Mouse (Mus musculus): ENCODE data around the gene Nol9. TPM values are rescaled to one million over a fixed set of nuclear protein-coding genes. Genes with fewer than 3 reads are reported as not detected.
A peak's percentile ranks its signal among the peaks of the same experiment; 100 is the strongest.

The Nol9 gene
- total and polyA plus RNA-seq, 2 experiments from 2014 or later: 19.0 to 22.5 TPM

DNA sequence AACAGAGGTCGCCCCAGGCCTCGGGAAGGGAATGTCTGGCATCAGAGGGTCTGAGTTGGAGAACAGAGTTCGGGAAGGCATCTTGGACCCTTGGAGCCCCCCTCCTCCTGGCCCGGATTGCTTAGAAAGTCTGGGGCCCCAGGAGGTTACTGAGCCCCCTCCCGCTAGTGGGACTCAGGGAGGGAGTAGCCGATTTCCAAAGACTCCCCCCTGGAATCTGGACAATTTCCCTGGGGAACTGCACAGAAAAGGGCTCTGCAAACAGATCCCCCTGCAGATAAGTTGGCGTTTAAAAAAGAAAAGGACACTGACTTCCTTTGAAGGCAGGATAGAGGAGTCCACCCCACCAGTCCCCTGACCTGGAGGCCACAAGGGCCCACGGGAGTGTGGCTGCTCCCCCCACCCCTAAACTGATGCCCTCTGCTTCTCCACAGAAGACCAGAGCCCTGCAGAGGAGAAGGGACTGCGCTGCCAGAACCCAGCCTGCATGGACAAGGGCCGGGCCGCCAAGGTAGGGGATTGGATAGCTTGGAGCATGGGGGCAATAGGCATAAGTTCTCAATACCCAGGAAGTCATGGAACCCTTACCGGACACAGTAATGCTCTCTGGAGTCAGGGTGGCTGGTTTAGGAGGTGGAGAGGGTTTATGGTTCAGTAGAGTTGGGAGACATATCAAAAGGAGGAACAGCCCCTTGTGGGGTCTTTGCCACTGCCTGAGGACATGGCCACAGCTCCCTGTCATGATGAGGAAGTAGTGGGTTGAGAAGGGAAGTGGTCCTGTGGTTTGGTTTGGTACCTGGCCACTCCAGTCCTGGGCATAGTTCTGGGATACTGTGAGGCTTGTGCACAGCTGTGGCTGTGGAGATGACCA is 48.3 kb downstream of the Nol9 start:
- Histone ChIP-seq H3K9me3 (ENCODE audit: low read length) (no peaks in the 10 kb centered on the region), H3K27ac (ENCODE audit: low read depth, low read length) (no peak overlapping the region; the same call in 1 of the 2 replicates), H3K36me3 (ENCODE audit: insufficient read depth, low read length) (no peaks in the 10 kb centered on the region), H3K9ac (replicated peaks; ENCODE audit: low read length, poor library complexity, severe bottlenecking) (peak overlapping the region; percentile 85), H3K4me3 (ENCODE audit: low read depth, low read length) (peak overlapping the region; percentile 61), H3K4me1 (ENCODE audit: insufficient read depth, low read length) (peaks cover 14% of the 10 kb centered on the region; the same call in 1 of the 2 replicates), H3K4me2 (ENCODE audit: low read depth, low read length, poor library complexity, severe bottlenecking) (peak overlapping the region; percentile 87), H3K27me3 (ENCODE audit: insufficient read depth, low read length) (no peaks in the 10 kb centered on the region)
- no peak for TF ChIP-seq CTCF (IDR thresholded peaks at IDR 0.05)
- WGBS: 4% methylated on average over 12 of the region's 12 CpGs
- ATAC-seq (ENCODE audit: low FRiP score): no peak
- no peak for DNase-seq (ENCODE audit: low spot score)

DNA sequence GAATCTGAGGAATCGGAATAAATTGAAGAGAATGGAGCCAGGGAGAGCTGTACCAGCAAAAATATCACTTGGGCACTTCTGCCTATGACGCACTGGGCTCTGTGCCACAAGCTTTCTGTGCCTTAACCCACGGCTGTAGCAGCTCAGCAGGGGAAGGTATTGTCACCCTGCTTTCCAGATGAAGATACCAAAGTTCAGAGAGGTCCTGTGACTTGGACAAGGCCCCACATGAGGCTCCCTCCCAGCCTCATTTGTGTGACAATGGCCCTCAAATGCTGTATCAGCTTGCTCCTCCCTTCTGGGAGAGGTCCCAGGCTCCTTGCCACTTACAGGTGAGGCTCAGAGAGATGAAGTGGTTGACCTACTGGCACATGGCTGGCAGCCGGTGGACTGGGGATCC is 49.0 kb downstream of the Nol9 start:
- no peak for ATAC-seq (ENCODE audit: low FRiP score)
- H3K4me3 ChIP-seq (ENCODE audit: low read depth, low read length): no peak overlapping the region
- peaks cover 14% of the 10 kb centered on the region; the same call in 1 of the 2 replicates for H3K4me1 ChIP-seq (ENCODE audit: insufficient read depth, low read length)
- H3K9me3 ChIP-seq (ENCODE audit: low read length): no peaks in the 10 kb centered on the region
- no peak overlapping the region for H3K9ac ChIP-seq (replicated peaks; ENCODE audit: low read length, poor library complexity, severe bottlenecking)
- no peak for DNase-seq (ENCODE audit: low spot score)
- WGBS: 27% methylated on average over 4 of the region's 4 CpGs
- no peaks in the 10 kb centered on the region for H3K27me3 ChIP-seq (ENCODE audit: insufficient read depth, low read length)
- H3K4me2 ChIP-seq (ENCODE audit: low read depth, low read length, poor library complexity, severe bottlenecking): peak overlapping the region; percentile 87
- H3K36me3 ChIP-seq (ENCODE audit: insufficient read depth, low read length): no peaks in the 10 kb centered on the region
- no peak for TF ChIP-seq CTCF (IDR thresholded peaks at IDR 0.05)
- H3K27ac ChIP-seq (ENCODE audit: low read depth, low read length): no peak overlapping the region

DNA sequence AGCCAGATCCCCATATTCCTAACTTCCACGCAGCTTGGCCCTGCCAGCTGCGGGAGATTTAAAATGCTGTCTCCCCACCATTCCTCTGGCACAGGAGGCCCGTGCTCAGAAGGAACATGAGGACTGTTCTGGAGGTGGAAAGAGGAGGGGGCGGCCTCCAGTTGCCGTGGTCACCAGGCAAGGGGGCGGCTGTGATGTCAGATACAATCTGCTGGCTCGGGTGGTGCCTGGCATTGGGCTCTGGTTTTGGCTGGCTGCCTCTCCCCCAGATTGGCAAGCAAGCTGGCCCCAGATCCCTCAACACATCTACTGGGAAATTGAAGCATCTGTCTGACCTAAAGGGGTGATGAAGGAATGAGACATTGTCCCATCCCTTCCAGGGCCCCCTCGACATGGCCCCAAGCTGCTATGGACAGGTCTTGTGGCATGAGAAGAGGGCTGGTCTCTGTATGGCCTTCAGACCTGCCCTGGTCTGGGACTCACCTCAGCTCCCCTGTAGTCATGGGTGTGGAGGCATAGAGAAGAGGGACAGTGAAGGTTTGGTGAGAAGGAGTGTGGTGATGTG is 49.5 kb downstream of the Nol9 start:
- Histone ChIP-seq H3K9ac (replicated peaks; ENCODE audit: low read length, poor library complexity, severe bottlenecking) (0 out of 2 replicates have a peak overlapping the region, but pooled peaks have one; percentile 1), H3K4me1 (ENCODE audit: insufficient read depth, low read length) (peaks cover 14% of the 10 kb centered on the region; the same call in 1 of the 2 replicates), H3K36me3 (ENCODE audit: insufficient read depth, low read length) (no peaks in the 10 kb centered on the region), H3K4me3 (ENCODE audit: low read depth, low read length) (no peak overlapping the region), H3K27me3 (ENCODE audit: insufficient read depth, low read length) (no peaks in the 10 kb centered on the region), H3K9me3 (ENCODE audit: low read length) (no peaks in the 10 kb centered on the region), H3K4me2 (ENCODE audit: low read depth, low read length, poor library complexity, severe bottlenecking) (peak overlapping the region; percentile 12; the same call in 1 of the 2 replicates), H3K27ac (ENCODE audit: low read depth, low read length) (no peak overlapping the region)
- no peak for TF ChIP-seq CTCF (IDR thresholded peaks at IDR 0.05)
- 41% methylated on average over 8 of the region's 8 CpGs for WGBS
- DNase-seq (ENCODE audit: low spot score) (peak; percentile 66), ATAC-seq (ENCODE audit: low FRiP score) (no peak)

DNA sequence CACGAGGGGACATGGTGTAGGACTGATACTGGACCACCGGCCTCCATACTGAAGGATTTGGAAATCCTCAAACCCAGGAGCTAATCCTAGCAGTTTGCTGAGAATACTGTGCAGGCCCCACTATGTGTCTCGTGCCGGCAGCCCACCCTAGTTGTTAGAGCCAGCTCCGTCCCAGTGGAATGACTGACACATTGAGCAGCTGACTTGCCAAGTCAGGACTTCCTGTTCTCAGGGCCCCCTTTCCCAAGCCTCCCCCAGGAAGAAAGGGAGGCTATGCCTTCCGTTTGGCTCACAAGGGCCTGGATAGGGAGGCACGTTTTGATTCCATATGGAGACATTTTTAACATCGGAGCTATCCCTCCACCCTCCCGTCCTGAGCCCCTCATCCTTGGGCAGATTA is 51.1 kb downstream of the Nol9 start:
- H3K4me3 ChIP-seq (ENCODE audit: low read depth, low read length): no peak overlapping the region
- no peaks in the 10 kb centered on the region for H3K36me3 ChIP-seq (ENCODE audit: insufficient read depth, low read length)
- 83% methylated on average over 9 of the region's 9 CpGs for WGBS
- H3K4me2 ChIP-seq (ENCODE audit: low read depth, low read length, poor library complexity, severe bottlenecking): no peak overlapping the region
- H3K4me1 ChIP-seq (ENCODE audit: insufficient read depth, low read length): peaks cover 14% of the 10 kb centered on the region; the same call in 1 of the 2 replicates
- H3K9me3 ChIP-seq (ENCODE audit: low read length): no peaks in the 10 kb centered on the region
- DNase-seq (ENCODE audit: low spot score) (no peak), ATAC-seq (ENCODE audit: low FRiP score) (no peak)
- no peak for TF ChIP-seq CTCF (IDR thresholded peaks at IDR 0.05)
- H3K27me3 ChIP-seq (ENCODE audit: insufficient read depth, low read length): no peaks in the 10 kb centered on the region
- H3K9ac ChIP-seq (replicated peaks; ENCODE audit: low read length, poor library complexity, severe bottlenecking): no peak overlapping the region
- no peak overlapping the region for H3K27ac ChIP-seq (ENCODE audit: low read depth, low read length)

DNA sequence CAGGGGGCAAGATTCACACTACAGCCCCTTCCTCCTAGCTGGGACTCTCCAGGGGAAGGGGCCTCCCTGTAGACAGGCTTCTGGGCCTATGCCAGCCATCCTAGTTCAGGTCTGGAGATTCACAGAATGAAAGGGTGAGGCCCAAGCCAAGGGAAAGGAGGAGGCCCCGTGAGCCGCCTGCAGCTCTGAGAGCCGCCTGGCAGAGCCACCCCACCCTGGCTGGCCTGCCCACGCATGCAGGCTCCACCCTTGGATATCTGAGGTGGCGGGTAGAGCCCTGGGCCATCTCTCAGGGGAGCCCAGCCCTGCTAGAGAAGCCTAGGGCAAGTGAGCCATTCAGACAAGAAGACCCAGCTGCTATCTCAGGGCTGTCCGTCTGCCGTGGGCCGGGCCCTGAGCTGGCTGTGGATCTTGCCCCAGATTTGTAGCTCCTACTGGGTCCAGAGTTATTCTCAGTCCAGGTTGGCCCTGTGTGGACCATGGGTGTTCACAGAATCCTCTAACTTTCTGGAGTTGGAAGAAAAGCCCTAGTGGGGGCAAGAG is 53.7 kb downstream of the Nol9 start:
- Histone ChIP-seq H3K9me3 (ENCODE audit: low read length) (no peaks in the 10 kb centered on the region), H3K27me3 (ENCODE audit: insufficient read depth, low read length) (no peaks in the 10 kb centered on the region), H3K27ac (ENCODE audit: low read depth, low read length) (no peak overlapping the region), H3K4me2 (ENCODE audit: low read depth, low read length, poor library complexity, severe bottlenecking) (no peak overlapping the region), H3K4me1 (ENCODE audit: insufficient read depth, low read length) (peaks cover 7% of the 10 kb centered on the region; the same call in 1 of the 2 replicates), H3K36me3 (ENCODE audit: insufficient read depth, low read length) (no peaks in the 10 kb centered on the region), H3K4me3 (ENCODE audit: low read depth, low read length) (no peak overlapping the region), H3K9ac (replicated peaks; ENCODE audit: low read length, poor library complexity, severe bottlenecking) (no peak overlapping the region)
- no peak for DNase-seq (ENCODE audit: low spot score)
- ATAC-seq (ENCODE audit: low FRiP score): no peak
- 66% methylated on average over 8 of the region's 8 CpGs for WGBS
- no peak for TF ChIP-seq CTCF (IDR thresholded peaks at IDR 0.05)

DNA sequence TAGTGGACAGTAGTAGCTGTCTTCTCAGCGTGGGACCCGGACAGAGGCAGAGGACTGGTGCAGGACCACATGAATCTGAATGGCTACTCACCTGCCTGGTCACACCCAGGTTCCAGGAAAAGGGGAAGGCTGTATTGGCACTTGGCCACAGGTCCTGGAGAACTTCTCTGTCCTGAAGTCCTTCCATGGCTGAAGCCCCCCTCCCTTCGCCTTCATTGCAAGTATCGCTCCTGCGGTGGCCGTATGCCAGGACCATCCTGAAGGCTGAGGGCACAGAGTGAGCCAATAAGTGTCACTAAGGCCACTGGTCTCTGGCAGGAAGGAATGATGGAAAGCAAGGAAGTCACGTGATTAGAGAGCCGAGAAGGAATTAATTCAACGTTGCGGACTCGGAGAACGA is 55.1 kb downstream of the Nol9 start:
- 89% methylated on average over 12 of the region's 12 CpGs for WGBS

More for the DNA sequence above, 55.1 kb downstream of the Nol9 start:
- Histone ChIP-seq H3K4me3 (ENCODE audit: low read depth, low read length) (no peak overlapping the region), H3K4me1 (ENCODE audit: insufficient read depth, low read length) (no peaks in the 10 kb centered on the region), H3K4me2 (ENCODE audit: low read depth, low read length, poor library complexity, severe bottlenecking) (no peak overlapping the region), H3K27ac (ENCODE audit: low read depth, low read length) (no peak overlapping the region), H3K9ac (replicated peaks; ENCODE audit: low read length, poor library complexity, severe bottlenecking) (no peak overlapping the region), H3K36me3 (ENCODE audit: insufficient read depth, low read length) (no peaks in the 10 kb centered on the region), H3K27me3 (ENCODE audit: insufficient read depth, low read length) (no peaks in the 10 kb centered on the region), H3K9me3 (ENCODE audit: low read length) (no peaks in the 10 kb centered on the region)
- DNase-seq (ENCODE audit: low spot score): no peak
- no peak for TF ChIP-seq CTCF (IDR thresholded peaks at IDR 0.05)
- ATAC-seq (ENCODE audit: low FRiP score): no peak
